Mouse (Mus musculus) hindbrain, embryonic 11.5 days (tissue): ENCODE measurements at regions not wholly inside any gene's neighbourhood (a gene's known extent, or its start where the extent isn't known, plus 50 kb on each side); places are given as distances from the start of the nearest gene placed in this dataset.
A peak's percentile ranks its signal among the peaks of the same experiment; 100 is the strongest.
"Not testable (repeated sequence)": the region's sequence is repeated elsewhere in the genome, so short reads cannot be mapped to it uniquely, and the experiment has no call there.

Source experiments
- ATAC-seq: fragments of 200-750 bp; cut with Nextera tagmentation; 2 replicates; pipeline ENCODE4 v1.8.0; 2017; ENCODE audit warnings: mild to moderate bottlenecking, moderate TSS enrichment, moderate library complexity; ENCODE audit not compliant: low FRiP score
- DNase-seq: peaks from one replicate; pipeline ENCODE4 v3.0.0-alpha.2; 2015; ENCODE audit warnings: low spot score
- H3K27ac ChIP-seq: fragments of 300-500 bp; sonication (generic); 2 replicates; pipeline ENCODE4 v1.5.1; 2014; ENCODE audit warnings: mild to moderate bottlenecking, low read depth, low read length
- H3K27me3 ChIP-seq: fragments of 300-500 bp; sonication (generic); 2 replicates; pipeline ENCODE4 v1.6.1; 2014; ENCODE audit warnings: mild to moderate bottlenecking, low read length, moderate library complexity, mixed read lengths; ENCODE audit not compliant: control insufficient read depth, insufficient read depth
- H3K36me3 ChIP-seq: fragments of 300-500 bp; sonication (generic); 2 replicates; pipeline ENCODE4 v1.6.1; 2014; ENCODE audit warnings: mild to moderate bottlenecking, low read length, moderate library complexity, mixed read lengths; ENCODE audit not compliant: control insufficient read depth, insufficient read depth
- H3K4me1 ChIP-seq: fragments of 300-500 bp; sonication (generic); replicated peaks from 2 replicates; pipeline ENCODE4 v1.6.1; 2014; ENCODE audit warnings: low read length, mixed read lengths; ENCODE audit not compliant: control insufficient read depth, insufficient read depth
- H3K4me2 ChIP-seq: fragments of 300-500 bp; sonication (generic); replicated peaks from 2 replicates; pipeline ENCODE4 v1.6.1; 2014; ENCODE audit warnings: mild to moderate bottlenecking, low read depth, low read length
- H3K4me3 ChIP-seq: fragments of 300-500 bp; sonication (generic); 2 replicates; pipeline ENCODE4 v1.5.1; 2014; ENCODE audit warnings: low read depth, low read length
- H3K9ac ChIP-seq: fragments of 300-500 bp; sonication (generic); 2 replicates; pipeline ENCODE4 v1.6.1; 2014; ENCODE audit warnings: low read depth, low read length
- H3K9me3 ChIP-seq: fragments of 300-500 bp; sonication (generic); 2 replicates; pipeline ENCODE4 v1.6.1; 2016; ENCODE audit warnings: low read length; ENCODE audit not compliant: control insufficient read depth
- WGBS: fragments of 180-500 bp; shearing (Covaris S2); extraction: QIAGEN DNeasy Blood & Tissue Kit; methylation state at CpG from one replicate; pipeline ENCODE4 v1.1.7; 2014; 5-methylcytosine and 5-hydroxymethylcytosine counted together

DNA sequence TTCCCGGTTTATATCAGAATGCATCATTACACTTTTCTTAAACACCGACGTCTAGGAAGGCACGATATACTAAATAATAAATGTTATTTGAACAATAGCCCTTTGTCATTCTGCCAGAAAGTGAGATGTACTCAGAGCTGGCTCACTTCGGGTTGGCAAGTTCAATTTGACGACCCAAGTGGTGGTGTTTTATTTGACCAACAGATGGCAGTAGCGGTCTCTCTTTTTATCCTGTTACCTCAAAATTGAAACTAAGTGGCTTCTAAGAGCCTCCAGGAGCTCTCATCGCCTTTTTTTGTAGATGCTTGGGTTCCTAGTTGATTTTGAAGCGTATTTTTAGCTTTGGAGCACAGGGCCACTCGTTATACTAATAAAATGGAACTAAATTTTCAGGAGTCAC lies 66.7 kb upstream of the Chmp2b start:
- 12% methylated on average over 10 of the region's 10 CpGs for WGBS
- no peak overlapping the region for H3K9ac ChIP-seq
- no peaks in the 10 kb centered on the region for H3K27me3 ChIP-seq
- H3K4me2 ChIP-seq: no peak overlapping the region
- no peaks in the 10 kb centered on the region for H3K9me3 ChIP-seq
- H3K4me3 ChIP-seq: no peak overlapping the region
- H3K36me3 ChIP-seq: no peaks in the 10 kb centered on the region
- H3K27ac ChIP-seq: no peak overlapping the region
- DNase-seq: peak; percentile 80
- no peaks in the 10 kb centered on the region for H3K4me1 ChIP-seq
- peak; percentile 63; the same call in 1 of the 2 replicates for ATAC-seq

DNA sequence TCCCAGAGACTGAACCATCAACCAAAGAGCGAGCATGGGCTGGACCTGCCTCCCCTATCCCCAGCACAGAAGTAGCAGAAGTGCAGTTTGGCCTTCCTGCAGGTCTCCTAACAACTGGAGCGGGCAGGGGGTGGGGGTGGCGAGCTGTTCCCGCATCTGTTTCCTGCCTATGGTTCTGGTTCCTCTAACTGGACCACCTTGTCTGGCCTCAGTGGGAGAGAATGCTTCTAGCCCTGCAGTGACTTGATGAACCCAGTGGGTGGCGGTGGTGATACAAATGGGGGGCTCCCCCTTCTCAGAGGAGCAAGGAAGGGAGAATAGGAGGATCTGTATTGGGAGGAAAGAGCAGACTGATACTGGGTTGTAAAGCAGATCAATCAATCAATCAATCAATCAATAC lies 69.2 kb upstream of the Chmp2b start:
- Histone ChIP-seq H3K27ac (no peak overlapping the region), H3K27me3 (no peaks in the 10 kb centered on the region), H3K4me2 (no peak overlapping the region), H3K36me3 (no peaks in the 10 kb centered on the region), H3K9ac (no peak overlapping the region), H3K9me3 (no peaks in the 10 kb centered on the region), H3K4me3 (no peak overlapping the region), H3K4me1 (no peaks in the 10 kb centered on the region)
- DNase-seq: no peak
- ATAC-seq: no peak
- 51% methylated on average over 5 of the region's 5 CpGs for WGBS

DNA sequence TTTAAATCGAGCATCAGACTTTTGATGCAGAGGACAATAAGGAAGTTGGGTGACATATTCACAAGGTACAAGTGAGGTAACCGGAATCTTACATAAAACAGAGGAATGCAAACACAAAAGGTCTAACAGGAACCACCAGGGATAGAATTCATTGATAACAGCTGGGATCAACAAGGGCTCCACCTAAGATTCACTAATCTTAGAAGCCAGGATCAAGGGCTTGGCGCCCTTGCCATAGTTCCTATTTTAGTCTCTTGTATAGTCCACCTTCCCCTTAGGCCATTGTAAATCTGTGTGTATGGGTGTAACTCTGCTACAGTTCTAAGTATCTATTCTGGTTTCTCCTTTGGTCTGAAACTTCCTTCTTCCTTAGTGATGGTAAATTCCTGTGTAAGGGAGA lies 84.2 kb upstream of the Chmp2b start:
- not testable (repeated sequence) for ATAC-seq, H3K4me3 ChIP-seq, H3K4me1 ChIP-seq, H3K9me3 ChIP-seq, H3K27ac ChIP-seq, DNase-seq, H3K27me3 ChIP-seq, H3K4me2 ChIP-seq, H3K36me3 ChIP-seq, H3K9ac ChIP-seq
- WGBS: 89% methylated on average over 3 of the region's 3 CpGs

DNA sequence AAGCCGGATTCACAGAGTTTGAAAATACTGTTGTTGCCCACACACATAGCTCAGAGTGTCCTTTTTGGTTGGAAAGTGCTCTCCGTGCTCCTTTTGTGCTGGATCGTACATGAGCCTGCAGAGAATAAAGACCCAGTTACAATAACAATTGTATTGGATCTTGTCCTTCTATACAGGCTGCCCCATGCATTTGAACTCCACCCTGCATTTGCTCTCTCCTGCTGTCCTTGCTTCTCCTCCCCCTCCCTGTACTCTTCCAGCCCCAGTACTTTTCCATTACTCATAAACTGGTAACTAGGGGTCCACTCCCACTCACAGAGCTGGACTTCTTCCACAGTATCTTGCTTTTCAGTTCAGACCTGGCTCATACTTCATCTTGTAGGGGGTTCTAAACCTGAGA lies 86.5 kb upstream of the Chmp2b start:
- Histone ChIP-seq H3K9ac (no peak overlapping the region), H3K4me2 (no peak overlapping the region), H3K27me3 (no peaks in the 10 kb centered on the region), H3K27ac (no peak overlapping the region), H3K9me3 (no peaks in the 10 kb centered on the region), H3K4me3 (no peak overlapping the region), H3K36me3 (no peaks in the 10 kb centered on the region), H3K4me1 (no peaks in the 10 kb centered on the region)
- no peak for ATAC-seq
- 55% methylated on average over 3 of the region's 3 CpGs for WGBS
- DNase-seq: no peak

DNA sequence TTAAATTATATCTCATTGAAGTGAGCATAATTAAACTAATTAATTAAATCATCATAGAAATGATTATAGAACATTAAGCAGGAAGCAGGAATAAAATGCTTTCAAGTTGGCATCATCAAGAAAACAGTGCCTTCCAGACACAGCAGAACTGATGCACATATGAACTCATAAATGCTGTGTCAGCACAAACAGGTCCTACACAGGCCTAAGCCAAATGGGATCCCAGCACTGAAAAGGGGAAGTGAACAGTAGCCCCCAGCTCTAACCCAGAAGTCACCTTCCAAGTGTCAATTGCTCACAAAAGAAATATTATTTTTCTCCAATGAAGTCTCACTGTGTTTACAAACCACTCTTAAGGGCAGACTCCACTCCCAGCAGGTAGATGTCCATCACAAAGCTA lies 93.0 kb upstream of the Chmp2b start:
- H3K9me3 ChIP-seq: no peaks in the 10 kb centered on the region
- H3K4me1 ChIP-seq: no peaks in the 10 kb centered on the region
- no peak overlapping the region for H3K4me3 ChIP-seq
- no peaks in the 10 kb centered on the region for H3K27me3 ChIP-seq
- no peak overlapping the region for H3K9ac ChIP-seq
- DNase-seq: no peak
- H3K27ac ChIP-seq: no peak overlapping the region
- ATAC-seq: no peak
- H3K4me2 ChIP-seq: no peak overlapping the region
- no peaks in the 10 kb centered on the region for H3K36me3 ChIP-seq

DNA sequence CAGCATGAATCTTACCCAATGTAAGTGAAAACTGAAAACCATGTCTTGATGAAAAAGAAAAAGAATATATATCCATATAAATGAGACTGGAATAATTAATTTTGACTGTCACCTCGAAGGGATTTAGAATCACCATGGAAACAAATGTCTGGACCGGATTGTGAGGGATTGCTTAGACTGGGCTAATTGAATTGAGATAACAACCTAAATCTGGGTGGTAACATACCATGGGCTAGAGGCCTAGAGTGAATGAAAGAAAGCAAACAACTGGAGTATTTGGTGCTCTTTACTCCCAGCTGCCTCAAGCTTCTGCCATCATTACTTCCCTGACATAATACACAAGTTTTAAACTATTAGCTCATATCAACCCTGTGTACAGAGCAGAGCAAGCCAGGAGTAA lies 95.3 kb upstream of the Chmp2b start:
- H3K27ac ChIP-seq: no peak overlapping the region
- H3K27me3 ChIP-seq: no peaks in the 10 kb centered on the region
- ATAC-seq (no peak; the same call in 1 of the 2 replicates), DNase-seq (no peak)
- H3K4me1 ChIP-seq: no peaks in the 10 kb centered on the region
- WGBS: 52% methylated on average over 2 of the region's 2 CpGs
- no peak overlapping the region for H3K4me3 ChIP-seq
- H3K9ac ChIP-seq: no peak overlapping the region
- no peaks in the 10 kb centered on the region for H3K9me3 ChIP-seq
- no peaks in the 10 kb centered on the region for H3K36me3 ChIP-seq
- H3K4me2 ChIP-seq: no peak overlapping the region

DNA sequence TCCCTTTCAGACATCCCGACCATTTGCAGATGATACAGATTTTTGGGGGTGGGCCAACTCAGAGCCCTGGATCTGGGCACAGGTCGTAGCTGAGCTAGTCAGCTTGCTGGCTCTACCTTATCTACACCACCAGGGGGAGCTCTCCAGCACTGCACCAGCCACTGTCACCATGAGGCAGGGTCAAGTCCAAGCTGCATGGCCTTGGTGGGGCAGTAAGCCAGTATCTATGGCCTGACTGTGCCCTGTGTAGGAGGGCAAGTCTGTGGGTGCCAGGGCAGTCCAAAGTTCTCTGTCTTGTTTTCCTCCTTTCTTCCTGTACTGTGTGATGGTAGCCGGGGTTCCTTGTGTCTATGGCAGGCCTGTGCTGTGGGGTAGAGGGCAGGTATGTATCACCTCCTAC lies 102.3 kb upstream of the Chmp2b start:
- Histone ChIP-seq H3K36me3 (no peaks in the 10 kb centered on the region), H3K4me2 (no peak overlapping the region), H3K4me1 (no peaks in the 10 kb centered on the region), H3K27ac (no peak overlapping the region), H3K9ac (no peak overlapping the region), H3K4me3 (no peak overlapping the region), H3K27me3 (no peaks in the 10 kb centered on the region), H3K9me3 (no peaks in the 10 kb centered on the region)
- 64% methylated on average over 3 of the region's 3 CpGs for WGBS
- peak; percentile 21 for DNase-seq
- peak; percentile 51; the same call in 1 of the 2 replicates for ATAC-seq

DNA sequence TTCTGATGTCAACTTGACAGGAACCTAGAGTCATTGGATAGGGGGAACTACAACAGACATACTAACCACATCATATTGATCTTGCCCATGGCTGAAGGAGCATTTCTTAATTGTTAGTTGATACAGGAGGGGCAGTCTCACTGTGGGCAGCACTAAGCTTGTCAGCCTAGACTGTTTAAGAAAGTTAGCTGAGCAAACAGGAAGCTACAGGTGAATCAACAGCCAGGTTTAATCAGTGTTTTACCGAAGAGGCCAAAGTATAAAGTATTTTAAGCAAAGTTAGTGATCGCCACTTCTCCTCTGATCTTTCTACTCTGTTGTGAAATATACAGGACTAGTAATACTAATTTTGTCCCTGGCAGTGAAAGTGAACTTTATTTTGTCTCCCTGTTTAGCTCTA lies 109.6 kb upstream of the Chmp2b start:
- 95% methylated on average over 2 of the region's 2 CpGs for WGBS
- Histone ChIP-seq H3K27ac (no peak overlapping the region), H3K4me2 (no peak overlapping the region), H3K36me3 (no peaks in the 10 kb centered on the region), H3K4me3 (no peak overlapping the region), H3K27me3 (no peaks in the 10 kb centered on the region), H3K9me3 (no peaks in the 10 kb centered on the region), H3K9ac (no peak overlapping the region), H3K4me1 (no peaks in the 10 kb centered on the region)
- ATAC-seq (no peak), DNase-seq (no peak)

DNA sequence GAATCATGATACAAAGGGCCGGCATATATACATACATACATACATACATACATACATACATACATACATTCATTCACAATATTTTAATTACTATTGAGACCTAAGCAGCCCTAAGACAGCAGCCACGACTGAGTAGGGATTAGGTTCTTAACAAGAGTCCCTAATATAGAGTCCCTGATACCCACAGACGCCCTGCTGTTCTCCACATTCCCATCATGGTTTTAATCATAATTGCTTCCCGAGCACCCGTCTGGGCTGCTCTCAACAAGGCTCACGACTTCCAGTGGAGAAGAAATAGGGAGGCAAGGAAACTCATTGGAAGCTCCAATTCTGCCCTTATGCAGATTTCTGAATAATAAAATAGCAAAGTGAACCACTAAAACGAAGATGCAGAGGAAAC lies 120.6 kb upstream of the Chmp2b start:
- Histone ChIP-seq H3K9ac (no peak overlapping the region), H3K27ac (no peak overlapping the region), H3K4me3 (no peak overlapping the region), H3K9me3 (no peaks in the 10 kb centered on the region), H3K27me3 (no peaks in the 10 kb centered on the region), H3K4me1 (no peaks in the 10 kb centered on the region), H3K36me3 (no peaks in the 10 kb centered on the region), H3K4me2 (no peak overlapping the region)
- DNase-seq (no peak), ATAC-seq (no peak)
- 80% methylated on average over 7 of the region's 7 CpGs for WGBS
